Mouse (Mus musculus): ENCODE measurements at regions not wholly inside any gene's neighbourhood (a gene's known extent, or its start where the extent isn't known, plus 50 kb on each side); places are given as distances from the start of the nearest gene placed in this dataset.
"Not testable (repeated sequence)": the region's sequence is repeated elsewhere in the genome, so short reads cannot be mapped to it uniquely, and the experiment has no call there.

- DNase-seq: not testable (repeated sequence)
Observed at GRCm38 (mm10) chr12:77086931-77087330, 124.9 kb upstream of the Max start.

GRCm38 (mm10) chr12:77085894-77086293, 123.9 kb upstream of the Max start:
- no peak for DNase-seq

- no peak for DNase-seq
Observed at GRCm38 (mm10) chr12:77085244-77085643, 123.2 kb upstream of the Max start.

GRCm38 (mm10) chr12:77084744-77085143, 122.7 kb upstream of the Max start:
- no peak for DNase-seq

GRCm38 (mm10) chr12:77084343-77084742, 122.3 kb upstream of the Max start:
- DNase-seq: no peak

- DNase-seq: no peak
Observed at GRCm38 (mm10) chr12:77083760-77084159, 121.8 kb upstream of the Max start.

- no peak for DNase-seq
Observed at GRCm38 (mm10) chr12:77081774-77082173, 119.8 kb upstream of the Max start.

- DNase-seq: no peak
Observed at GRCm38 (mm10) chr12:77079481-77079880, 117.5 kb upstream of the Max start.

GRCm38 (mm10) chr12:77076678-77077077, 114.7 kb upstream of the Max start:
- DNase-seq: no peak

- DNase-seq: no peak
Observed at GRCm38 (mm10) chr12:77074602-77075001, 112.6 kb upstream of the Max start.

- no peak for DNase-seq
Observed at GRCm38 (mm10) chr12:77071700-77072099, 109.7 kb upstream of the Max start.

GRCm38 (mm10) chr12:77067938-77068337, 105.9 kb upstream of the Max start:
- no peak for DNase-seq

- DNase-seq: no peak
Observed at GRCm38 (mm10) chr12:77067115-77067514, 105.1 kb upstream of the Max start.

GRCm38 (mm10) chr12:77065645-77066512, 103.9 kb upstream of the Max start:
- no peak for DNase-seq

- DNase-seq: no peak
Observed at GRCm38 (mm10) chr12:77064048-77064447, 102.0 kb upstream of the Max start.

GRCm38 (mm10) chr12:77061562-77061847, 99.5 kb upstream of the Max start:
- DNase-seq: no peak

GRCm38 (mm10) chr12:77060766-77061561, 99.0 kb upstream of the Max start:
- no peak for DNase-seq

- DNase-seq: no peak
Observed at GRCm38 (mm10) chr12:77060060-77060695, 98.2 kb upstream of the Max start.

GRCm38 (mm10) chr12:77059679-77060059, 97.7 kb upstream of the Max start:
- no peak for DNase-seq

- no peak for DNase-seq
Observed at GRCm38 (mm10) chr12:77058596-77059190, 96.7 kb upstream of the Max start.

GRCm38 (mm10) chr12:77056748-77057370, 94.9 kb upstream of the Max start:
- DNase-seq: no peak

- DNase-seq: no peak
Observed at GRCm38 (mm10) chr12:77054700-77055099, 92.7 kb upstream of the Max start.

- no peak for DNase-seq
Observed at GRCm38 (mm10) chr12:77054211-77054610, 92.2 kb upstream of the Max start.
